Mouse (Mus musculus): ENCODE measurements around the gene Rhobtb3.
"Not testable (repeated sequence)": the region's sequence is repeated elsewhere in the genome, so short reads cannot be mapped to it uniquely, and the experiment has no call there.

Gene Rhobtb3

DNA sequence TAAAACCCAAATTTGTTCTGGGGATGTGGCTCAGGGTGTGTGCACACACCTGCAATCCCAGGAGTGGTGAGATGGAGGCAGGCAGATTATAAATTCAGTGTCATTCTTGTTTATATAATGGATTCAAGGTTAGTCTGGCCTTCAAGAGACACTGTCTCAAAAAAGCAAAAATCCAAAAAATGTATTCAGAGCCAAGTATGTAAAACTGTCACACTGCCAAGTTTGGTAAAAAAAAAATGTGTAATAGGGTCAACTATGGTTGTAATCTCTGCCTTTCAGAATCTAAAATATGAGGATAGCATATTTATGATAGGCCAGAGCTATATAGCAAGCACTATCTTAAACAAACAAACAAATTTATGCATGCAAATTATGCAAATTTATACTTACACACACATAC lies 15.8 kb downstream of the Rhobtb3 start:
- DNase-seq = no peak

DNA sequence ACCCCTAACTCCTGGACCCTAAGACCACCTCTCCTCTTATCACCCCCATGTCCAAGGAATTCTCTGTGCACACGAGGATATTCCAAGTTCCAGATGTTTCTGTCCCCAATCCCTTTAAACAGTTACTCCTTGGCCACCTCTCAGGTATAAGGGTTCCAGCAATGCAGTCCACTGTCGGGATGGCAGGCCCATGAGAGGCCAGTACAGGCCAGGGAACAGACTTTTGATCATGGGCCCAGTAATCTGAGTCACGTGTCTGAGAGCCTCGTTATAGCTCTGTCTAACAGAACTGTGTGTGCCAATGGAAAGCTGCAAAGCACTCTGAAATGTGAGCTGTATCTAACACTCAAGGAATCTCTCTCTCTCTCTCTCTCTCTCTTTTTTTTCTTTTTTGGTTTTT lies 29.6 kb downstream of the Rhobtb3 start:
- DNase-seq = peak; percentile 84

DNA sequence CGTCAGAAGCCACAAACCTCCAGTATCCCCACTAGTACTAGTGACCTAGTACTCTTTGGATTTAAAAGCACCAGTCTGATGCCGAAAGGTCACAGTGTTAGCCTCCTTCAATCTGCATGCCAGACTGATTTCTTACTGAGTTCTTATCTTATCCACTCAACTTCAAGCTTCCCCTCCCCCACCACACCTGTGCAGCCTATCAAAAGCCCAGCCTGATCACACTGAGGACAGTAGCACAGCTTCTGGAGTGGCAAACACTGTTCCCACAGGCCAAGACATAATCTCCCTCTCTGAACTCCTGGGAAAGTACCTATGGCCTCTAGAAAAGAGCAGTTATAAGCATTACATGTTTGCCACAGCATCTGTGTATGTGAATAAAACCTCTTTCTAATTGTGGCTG lies 35.5 kb downstream of the Rhobtb3 start:
- DNase-seq = peak; percentile 30

DNA sequence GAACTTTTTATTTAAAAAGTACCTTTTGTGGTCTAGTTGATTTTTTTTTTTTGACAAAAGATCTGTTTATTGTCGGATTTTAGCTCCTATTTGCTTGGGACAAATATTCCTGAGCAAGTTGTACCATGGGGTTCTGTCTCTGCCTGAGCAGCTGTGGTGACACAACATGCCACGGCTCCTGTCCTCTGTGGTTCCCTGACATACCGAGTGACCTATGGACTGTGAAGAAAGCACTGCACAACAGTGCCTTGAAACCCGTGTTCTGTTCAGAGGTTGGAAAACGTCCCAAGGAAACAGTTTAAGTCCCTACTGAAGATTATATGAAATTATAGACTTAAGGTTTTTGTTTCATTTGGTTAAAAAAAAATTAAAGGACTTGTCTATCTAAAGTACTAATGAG lies 36.6 kb downstream of the Rhobtb3 start:
- DNase-seq = peak; percentile 33

DNA sequence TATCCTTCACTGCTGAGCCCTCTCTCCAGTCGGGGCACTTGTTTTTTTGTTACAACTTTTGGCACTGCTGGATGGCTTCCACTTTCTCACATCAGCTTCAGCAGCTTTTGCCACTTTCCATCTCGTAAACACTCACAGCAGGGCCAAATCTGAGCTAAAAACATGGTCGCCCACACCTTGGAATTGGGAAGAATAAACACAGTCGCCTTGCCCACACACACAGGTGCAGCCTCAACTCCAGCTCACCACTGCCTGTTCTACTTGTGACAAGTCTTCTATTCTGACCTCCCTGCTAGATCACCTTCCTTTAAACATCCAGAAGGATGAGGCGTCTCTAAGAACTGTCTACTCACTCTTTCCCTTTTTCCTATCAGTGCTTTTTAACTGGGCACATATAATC lies 39.1 kb downstream of the Rhobtb3 start:
- DNase-seq = peak; percentile 78

- DNase-seq = peak; percentile 79
Measured at GRCm38 (mm10) chr13:75900928-75901327, 42.8 kb downstream of the Rhobtb3 start.

GRCm38 (mm10) chr13:75892876-75893275 lies 50.8 kb downstream of the Rhobtb3 start:
- peak; percentile 77 for DNase-seq

GRCm38 (mm10) chr13:75892291-75892690 lies 51.4 kb downstream of the Rhobtb3 start:
- no peak for DNase-seq

DNA sequence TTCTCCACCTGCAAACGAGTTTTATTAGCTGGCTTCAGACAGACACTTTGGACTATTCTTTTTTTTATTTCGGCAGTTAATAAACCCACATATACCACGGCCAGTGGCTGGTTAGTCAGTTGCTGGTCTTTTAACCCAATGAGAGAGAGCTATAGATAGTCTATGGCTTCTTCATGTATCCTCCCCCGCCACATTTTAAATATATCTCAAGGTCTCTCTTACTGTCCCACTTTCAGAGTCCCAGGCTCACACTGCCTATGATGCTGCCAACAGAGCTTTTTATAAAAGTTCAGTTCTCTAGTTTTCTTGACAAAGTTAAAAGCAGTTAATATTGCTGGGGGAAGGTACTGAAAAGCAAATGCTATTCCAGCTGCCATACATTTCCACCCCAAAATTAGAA lies 51.9 kb downstream of the Rhobtb3 start:
- no peak for DNase-seq

DNA sequence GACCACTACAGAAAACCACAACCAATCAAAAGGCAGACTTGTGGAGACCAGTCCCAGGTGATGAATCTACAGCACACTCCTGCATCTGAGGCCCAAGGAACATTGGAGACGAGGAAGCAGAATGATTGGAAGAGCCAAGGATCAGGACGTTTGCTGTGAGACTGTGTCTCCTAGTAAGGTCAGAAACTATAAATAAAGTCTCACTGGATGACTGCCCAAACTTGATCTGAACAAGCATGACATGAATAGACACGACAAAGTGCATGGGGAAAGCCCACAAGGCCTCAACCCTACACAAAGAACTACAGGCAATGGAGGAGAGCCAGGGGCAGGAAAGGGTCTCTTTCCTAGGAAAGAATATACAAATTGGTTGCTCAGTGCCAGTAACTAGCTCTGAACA lies 59.9 kb downstream of the Rhobtb3 start:
- DNase-seq = peak; percentile 87

GRCm38 (mm10) chr13:75880501-75880900 lies 63.2 kb downstream of the Rhobtb3 start:
- no peak for DNase-seq

DNA sequence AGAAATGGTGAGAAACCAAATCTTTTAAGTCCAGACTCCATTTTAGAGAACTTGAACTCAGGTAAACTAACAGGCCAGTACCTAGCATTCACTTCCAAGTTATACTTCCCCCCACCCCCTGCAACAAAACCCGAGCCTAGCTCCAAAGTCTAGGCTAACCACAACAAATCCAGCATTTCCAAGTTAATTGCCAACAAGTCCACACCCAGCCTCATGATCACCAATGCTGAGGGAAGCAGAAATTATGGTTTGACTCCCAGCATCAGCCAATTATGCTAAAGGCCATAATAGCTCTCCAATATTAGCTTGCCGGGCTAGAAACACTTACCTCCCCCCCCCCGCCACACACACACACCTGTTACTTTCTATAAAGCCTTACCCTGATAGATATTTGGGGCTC lies 64.0 kb downstream of the Rhobtb3 start:
- DNase-seq = no peak

- DNase-seq = no peak
Measured at GRCm38 (mm10) chr13:75877907-75878306, 65.8 kb downstream of the Rhobtb3 start.

GRCm38 (mm10) chr13:75876592-75876991 lies 67.1 kb downstream of the Rhobtb3 start:
- no peak for DNase-seq

DNA sequence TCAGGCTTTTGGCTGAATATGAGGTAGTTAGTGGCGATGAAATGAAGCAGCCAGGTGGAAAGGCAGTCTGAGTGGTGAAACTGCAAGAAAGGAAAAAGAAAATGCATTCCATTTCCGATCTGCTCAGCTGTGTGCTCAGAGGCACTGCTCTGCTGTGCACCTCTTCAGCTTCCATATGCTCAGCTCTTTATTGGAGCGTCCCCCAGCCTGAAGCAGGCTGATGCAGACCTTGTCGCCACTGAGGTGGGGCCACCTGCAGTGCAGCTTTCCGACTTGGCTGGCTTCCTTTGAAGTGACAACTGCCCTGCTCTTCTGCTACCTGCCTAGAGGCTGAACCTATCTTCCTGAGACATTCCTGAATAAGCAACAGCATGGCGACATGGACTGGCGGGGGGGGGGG lies 67.5 kb downstream of the Rhobtb3 start:
- DNase-seq = not testable (repeated sequence)

- DNase-seq = no peak
Measured at GRCm38 (mm10) chr13:75874608-75875376, 68.9 kb downstream of the Rhobtb3 start.

- no peak for DNase-seq
Measured at GRCm38 (mm10) chr13:75867876-75868275, 75.8 kb downstream of the Rhobtb3 start.

DNA sequence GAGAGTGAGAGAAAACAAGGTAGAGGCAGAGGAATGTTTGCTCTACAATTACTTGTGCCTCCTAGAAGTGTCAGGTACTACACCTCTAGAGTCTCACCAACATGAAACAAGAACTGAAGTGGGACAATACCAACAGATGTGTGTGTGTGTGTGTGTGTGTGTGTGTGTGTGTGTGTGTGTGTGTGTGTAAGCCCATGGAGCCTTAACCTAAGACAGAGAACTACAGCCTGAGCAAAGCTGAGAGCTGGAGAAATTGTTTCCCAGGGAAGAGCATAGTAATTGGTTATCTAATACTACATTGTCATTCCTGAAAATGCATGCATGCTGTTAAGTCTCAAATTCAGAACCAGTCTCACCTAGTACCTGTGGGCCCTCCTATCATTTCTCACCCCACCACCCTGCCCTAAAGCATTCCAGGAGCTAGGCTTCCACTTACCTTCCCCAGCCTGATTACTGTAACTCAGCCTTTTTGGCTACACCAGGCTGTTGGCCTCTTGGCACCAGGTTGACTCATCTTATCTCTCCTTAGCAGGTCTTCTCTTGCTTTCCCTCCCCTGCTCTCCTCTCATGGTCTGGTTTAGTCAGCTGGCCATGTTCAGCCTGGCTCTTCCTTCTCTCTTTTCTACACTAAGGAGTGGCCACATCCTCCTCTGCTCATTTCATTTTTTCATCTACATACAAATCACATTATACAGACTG lies 78.1 kb downstream of the Rhobtb3 start:
- no peak for DNase-seq

GRCm38 (mm10) chr13:75859264-75859844 lies 84.4 kb downstream of the Rhobtb3 start:
- no peak for DNase-seq

DNA sequence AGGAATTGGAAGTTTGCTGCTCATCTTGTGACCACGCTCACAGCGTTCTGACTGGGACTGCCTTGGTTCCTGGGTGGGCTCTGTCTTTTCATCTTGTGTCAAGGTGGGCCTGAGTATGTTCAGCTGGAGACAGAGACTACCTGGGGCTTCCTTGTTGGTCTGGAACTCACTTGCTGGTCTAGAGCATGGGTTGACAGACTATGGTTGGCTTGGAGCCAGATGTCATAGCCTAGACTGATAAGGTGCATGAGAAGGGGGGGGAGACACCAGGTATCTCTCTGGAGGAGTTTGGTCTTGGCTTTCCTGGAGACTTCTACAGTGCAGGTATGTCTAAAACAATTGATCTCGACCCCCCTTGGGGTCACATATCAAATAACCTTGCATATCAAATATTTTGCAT lies 90.6 kb downstream of the Rhobtb3 start:
- DNase-seq = peak; percentile 89

DNA sequence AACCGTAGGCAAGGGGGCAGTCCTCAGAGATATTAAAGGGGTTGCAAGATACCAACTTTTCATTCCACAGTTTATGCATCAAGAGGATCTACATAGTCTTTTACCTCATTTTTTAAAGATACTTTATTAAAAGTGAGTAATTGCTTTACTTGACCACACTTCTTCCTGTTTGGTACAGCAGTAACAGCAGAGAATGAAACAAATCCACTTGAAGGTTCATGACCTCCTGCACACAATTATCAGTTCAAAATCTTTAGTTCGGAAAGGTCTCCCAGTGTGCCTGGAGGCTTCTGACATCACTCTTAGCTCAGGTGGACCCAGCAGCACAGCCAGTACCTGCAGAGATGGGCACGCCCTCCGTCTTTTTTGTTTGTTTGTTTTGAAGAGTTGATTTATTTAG lies 91.7 kb downstream of the Rhobtb3 start:
- DNase-seq = no peak

- peak; percentile 53 for DNase-seq
Measured at GRCm38 (mm10) chr13:75847027-75847426, 96.7 kb downstream of the Rhobtb3 start.

DNA sequence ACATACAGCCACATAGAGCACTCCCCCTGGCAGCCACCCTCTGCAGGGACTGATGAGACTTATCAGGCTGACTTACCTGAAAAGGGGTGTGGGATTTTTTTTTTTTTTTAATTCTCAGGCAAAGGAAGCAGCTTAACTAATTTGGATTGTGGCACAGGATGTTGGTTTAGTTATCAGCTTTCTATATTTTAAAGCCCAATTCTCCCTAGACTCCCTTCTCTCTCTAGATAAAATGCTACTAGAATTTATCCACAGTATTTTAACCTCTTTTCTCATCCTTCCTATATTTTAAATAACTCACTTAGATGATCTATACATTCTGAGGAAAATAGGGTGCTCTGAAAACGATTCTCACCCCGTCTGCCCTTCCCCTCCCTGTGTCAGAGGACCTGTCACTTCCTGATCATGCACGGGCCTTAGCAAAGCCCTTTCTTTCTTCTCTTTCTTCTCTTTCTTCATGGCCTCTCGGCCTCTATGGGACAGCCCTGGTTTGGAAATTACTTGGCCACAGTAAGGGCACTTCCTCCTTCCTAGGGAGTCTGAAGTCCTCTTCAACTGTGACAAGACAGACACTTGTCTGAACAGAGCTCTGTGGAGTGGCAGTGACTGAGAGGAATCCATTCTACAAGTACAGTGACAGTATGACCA lies 98.1 kb downstream of the Rhobtb3 start:
- peak; percentile 86 for DNase-seq
